Mouse (Mus musculus) CH12.LX (cell line): ENCODE measurements around the gene Tkt. TPM values are rescaled to one million over a fixed set of nuclear protein-coding genes. Genes with fewer than 3 reads are reported as not detected.
"Not testable (repeated sequence)": the region's sequence is repeated elsewhere in the genome, so short reads cannot be mapped to it uniquely, and the experiment has no call there.

Source experiments
- DNase-seq: peaks from one replicate; pipeline ENCODE4 v3.0.0-alpha.2; 2013; ENCODE audit errors: extremely low read depth
- H3K27ac ChIP-seq: 2 replicates; pipeline ENCODE4 v1.5.1; 2012; ENCODE audit warnings: low read depth, mild to moderate bottlenecking, control low read depth, moderate library complexity; ENCODE audit not compliant: insufficient read depth
- H3K27me3 ChIP-seq: replicated peaks from 2 replicates; pipeline ENCODE3; 2012; ENCODE audit warnings: inconsistent platforms
- H3K36me3 ChIP-seq, 2 experiments: replicated peaks in 1 of 2; 2 replicates each; pipeline versions ENCODE3 to v1.6.1; 2012; ENCODE audit warnings: inconsistent platforms in 1 of 2, low read length in 1 of 2, mild to moderate bottlenecking in 1 of 2, mixed read lengths in 1 of 2, moderate library complexity in 1 of 2; ENCODE audit not compliant: control insufficient read depth in 1 of 2, insufficient read depth in 1 of 2
- H3K4me1 ChIP-seq, 2 experiments: 2 replicates each; pipeline ENCODE4 v1.6.1; 2012; ENCODE audit warnings: inconsistent platforms in 1 of 2, moderate library complexity in 1 of 2; ENCODE audit not compliant: insufficient read depth in 2 of 2, control insufficient read depth in 1 of 2
- H3K4me2 ChIP-seq: 2 replicates; pipeline ENCODE4 v1.6.1; 2012; ENCODE audit warnings: low read depth, mild to moderate bottlenecking, control low read depth; ENCODE audit not compliant: poor library complexity, insufficient read depth, severe bottlenecking
- H3K4me3 ChIP-seq, 3 experiments: fragments of 150-350 bp in 1 of 3; sonication (generic) in 1 of 3; replicated peaks in 1 of 3; 2 replicates each; pipeline versions ENCODE3 to v1.5.1; 2011 to 2012; ENCODE audit warnings: low read depth in 2 of 3, low read length in 2 of 3, mild to moderate bottlenecking in 2 of 3, moderate library complexity in 2 of 3, control low read depth in 1 of 3, improper control_type of control experiment in 1 of 3, inconsistent platforms in 1 of 3, mixed read lengths in 1 of 3; ENCODE audit not compliant: poor library complexity in 1 of 3
- H3K79me2 ChIP-seq: replicated peaks from 2 replicates; pipeline ENCODE4 v1.6.1; 2012; ENCODE audit warnings: mild to moderate bottlenecking, moderate library complexity; ENCODE audit not compliant: control insufficient read depth, poor library complexity, insufficient read depth, severe bottlenecking; ENCODE audit errors: extremely low read depth
- H3K9ac ChIP-seq: 2 replicates; pipeline ENCODE4 v1.6.1; 2012; ENCODE audit warnings: low read depth, mild to moderate bottlenecking, control low read depth, moderate library complexity; ENCODE audit not compliant: insufficient read depth
- H3K9me3 ChIP-seq: replicated peaks from 2 replicates; pipeline ENCODE3; 2012; ENCODE audit warnings: low read length, inconsistent platforms, mixed read lengths
- BHLHE40 ChIP-seq: IDR thresholded peaks from 2 replicates; pipeline ENCODE4 v1.6.1; 2011; ENCODE audit warnings: mild to moderate bottlenecking, low read depth, low read length, improper control_type of control experiment
- CHD1 ChIP-seq: IDR thresholded peaks from 2 replicates; pipeline ENCODE4 v1.6.1; 2012; ENCODE audit warnings: low read depth, low read length, improper control_type of control experiment, inconsistent platforms
- CHD2 ChIP-seq: IDR thresholded peaks from 2 replicates; pipeline ENCODE4 v1.6.1; 2011; ENCODE audit warnings: low read length, improper control_type of control experiment
- CTCF ChIP-seq, 2 experiments: IDR thresholded peaks in 1 of 2; conservative IDR thresholded peaks in 1 of 2; 2 replicates each; pipeline ENCODE4 v1.5.1; 2011 to 2012; ENCODE audit warnings: low read depth in 2 of 2, low read length in 2 of 2, improper control_type of control experiment in 1 of 2, inconsistent platforms in 1 of 2, mild to moderate bottlenecking in 1 of 2, moderate library complexity in 1 of 2
- E2F4 ChIP-seq: IDR thresholded peaks from 2 replicates; pipeline ENCODE4 v1.6.1; 2011; ENCODE audit warnings: low read depth, low read length, improper control_type of control experiment; ENCODE audit not compliant: insufficient replicate concordance
- ELF1 ChIP-seq: IDR thresholded peaks from 2 replicates; pipeline ENCODE4 v1.6.1; 2014; ENCODE audit warnings: low read depth, mild to moderate bottlenecking, inconsistent platforms, low read length, improper control_type of control experiment
- EP300 ChIP-seq: IDR thresholded peaks from 2 replicates; pipeline ENCODE4 v1.6.1; 2011; ENCODE audit warnings: low read length, improper control_type of control experiment
- ETS1 ChIP-seq: conservative IDR thresholded peaks from 2 replicates; pipeline ENCODE4 v1.6.1; 2012; ENCODE audit warnings: low read depth, mild to moderate bottlenecking, inconsistent platforms, low read length, improper control_type of control experiment, moderate library complexity
- GABPA ChIP-seq: IDR thresholded peaks from 2 replicates; pipeline ENCODE4 v1.6.1; 2012; ENCODE audit warnings: low read depth, low read length, improper control_type of control experiment, inconsistent platforms; ENCODE audit not compliant: insufficient replicate concordance
- HCFC1 ChIP-seq: IDR thresholded peaks from 2 replicates; pipeline ENCODE4 v1.6.1; 2012; ENCODE audit warnings: low read depth, mild to moderate bottlenecking, inconsistent platforms, low read length, improper control_type of control experiment
- IRF4 ChIP-seq: IDR thresholded peaks from 2 replicates; pipeline ENCODE4 v1.6.1; 2014; ENCODE audit warnings: low read depth, mild to moderate bottlenecking, inconsistent platforms, low read length, improper control_type of control experiment
- JUN ChIP-seq: IDR thresholded peaks from 2 replicates; pipeline ENCODE4 v1.6.1; 2011; ENCODE audit warnings: low read depth, mild to moderate bottlenecking, low read length, improper control_type of control experiment, moderate library complexity; ENCODE audit not compliant: insufficient read depth
- JUND ChIP-seq: conservative IDR thresholded peaks from 2 replicates; pipeline ENCODE4 v1.6.1; 2011; ENCODE audit warnings: low read depth, low read length, improper control_type of control experiment
- KAT2A ChIP-seq: IDR thresholded peaks from 2 replicates; pipeline ENCODE4 v1.6.1; 2012; ENCODE audit warnings: low read length, improper control_type of control experiment, inconsistent platforms; ENCODE audit not compliant: insufficient replicate concordance
- MAX ChIP-seq: IDR thresholded peaks from 2 replicates; pipeline ENCODE4 v1.6.1; 2011; ENCODE audit warnings: low read length, improper control_type of control experiment
- MEF2A ChIP-seq: IDR thresholded peaks from 2 replicates; pipeline ENCODE4 v1.6.1; 2014; ENCODE audit warnings: low read depth, mild to moderate bottlenecking, inconsistent platforms, low read length, improper control_type of control experiment, borderline replicate concordance
- MXI1 ChIP-seq: IDR thresholded peaks from 2 replicates; pipeline ENCODE4 v1.6.1; 2011; ENCODE audit warnings: mild to moderate bottlenecking, low read depth, low read length, improper control_type of control experiment
- MYC ChIP-seq: IDR thresholded peaks from 2 replicates; pipeline ENCODE4 v1.6.1; 2011; ENCODE audit warnings: low read depth, mild to moderate bottlenecking, improper control_type of control experiment, low read length
- NELFE ChIP-seq: IDR thresholded peaks from 2 replicates; pipeline ENCODE4 v1.6.1; 2011; ENCODE audit warnings: low read depth, low read length, improper control_type of control experiment
- POLR2A ChIP-seq: IDR thresholded peaks from 2 replicates; pipeline ENCODE4 v1.6.1; 2011; ENCODE audit warnings: low read depth, mild to moderate bottlenecking, improper control_type of control experiment, low read length
- POLR2AphosphoS2 ChIP-seq: IDR thresholded peaks from 2 replicates; pipeline ENCODE4 v1.6.1; 2011; ENCODE audit warnings: low read depth, low read length, improper control_type of control experiment
- SIN3A ChIP-seq: IDR thresholded peaks from 2 replicates; pipeline ENCODE4 v1.6.1; 2012; ENCODE audit warnings: low read length, improper control_type of control experiment, inconsistent platforms
- TBP ChIP-seq: conservative IDR thresholded peaks from 2 replicates; pipeline ENCODE4 v1.6.1; 2011; ENCODE audit warnings: low read depth, low read length, improper control_type of control experiment
- TCF12 ChIP-seq: IDR thresholded peaks from 2 replicates; pipeline ENCODE4 v1.6.1; 2014; ENCODE audit warnings: low read depth, mild to moderate bottlenecking, inconsistent platforms, low read length, improper control_type of control experiment
- UBTF ChIP-seq: IDR thresholded peaks from 2 replicates; pipeline ENCODE4 v1.6.1; 2012; ENCODE audit warnings: low read depth, mild to moderate bottlenecking, inconsistent platforms, low read length, improper control_type of control experiment, moderate library complexity
- USF1 ChIP-seq: IDR thresholded peaks from 2 replicates; pipeline ENCODE4 v1.6.1; 2014; ENCODE audit warnings: low read depth, mild to moderate bottlenecking, inconsistent platforms, low read length, improper control_type of control experiment
- ZKSCAN1 ChIP-seq: IDR thresholded peaks from 2 replicates; pipeline ENCODE4 v1.6.1; 2012; ENCODE audit warnings: low read depth, inconsistent platforms, low read length, improper control_type of control experiment, borderline replicate concordance
- ZMIZ1 ChIP-seq: IDR thresholded peaks from 2 replicates; pipeline ENCODE4 v1.6.1; 2012; ENCODE audit warnings: low read depth, mild to moderate bottlenecking, inconsistent platforms, low read length, improper control_type of control experiment
- dilution Hi-C: fragments of 300-500 bp; cut with MboI; formaldehyde crosslinking; loops from 2 replicates; pipeline ENCODE4 v1.14.3; 2020; ENCODE audit warnings: low sequenced_read_pairs; ENCODE audit not compliant: extremely low pct_unique_long_range_greater_than_20kb, extremely low pct_ligation_motif_present
- in situ Hi-C: fragments of 300-500 bp; cut with MboI; formaldehyde crosslinking; loops from 3 replicates; pipeline ENCODE4 v1.14.3; 2019; ENCODE audit warnings: low sequenced_read_pairs, low pct_ligation_motif_present, low pct_unique_long_range_greater_than_20kb, mixed read lengths
- polyA plus RNA-seq: library from polyadenylated mRNA; unstranded; fragments of >175 nt; gene quantifications from 2 replicates; pipeline ENCODE4 v1.2.1, GENCODE M21; 2012; ENCODE audit warnings: low read depth; ENCODE audit not compliant: insufficient read length
- total RNA-seq, 2 experiments: library from RNA; depleted of rRNA; stranded (reverse); fragments of 300-350 nt in 1 of 2; fragments of >200 nt in 1 of 2; gene quantifications; 2 replicates each; pipeline ENCODE4 v1.2.3; 2012 to 2014

Tkt gene
- total and polyA plus RNA-seq, 3 experiments, result 450 to 837 (median 456) TPM

- H3K79me2 ChIP-seq, dilution Hi-C loops, H3K4me3 ChIP-seq, H3K9me3 ChIP-seq, DNase-seq, H3K36me3 ChIP-seq, in situ Hi-C loops, H3K4me2 ChIP-seq, H3K27me3 ChIP-seq, H3K27ac ChIP-seq, H3K9ac ChIP-seq: not testable (repeated sequence)
- peak in 1 of 2 experiments; percentile 35; a peak in 1 of 4 replicates for TF ChIP-seq CTCF (conservative IDR thresholded peaks at IDR 0.05 in 1 of 2, IDR thresholded peaks at IDR 0.05 in 1 of 2; ENCODE audit: low read depth in 2 of 2, low read length in 2 of 2)
- H3K4me1 ChIP-seq, result peaks cover 17 to 23% of the 10 kb centered on the region in 2 experiments
Observed at GRCm38 (mm10) chr14:30543331-30543730, 4.8 kb upstream of the Tkt start.

- peaks cover 0 to 19% of the 10 kb centered on the region in 2 experiments for H3K36me3 ChIP-seq
- H3K27ac ChIP-seq, result peak overlapping the region; percentile 81
- DNase-seq, result peak; percentile 90
- H3K9ac ChIP-seq, result peak overlapping the region; percentile 92
- peak overlapping the region; percentile 78 to 97 (median 94) for H3K4me3 ChIP-seq
- H3K9me3 ChIP-seq, result no peaks in the 10 kb centered on the region
- peak; percentile 84 for TF ChIP-seq TBP
- no peak for TF ChIP-seq MEF2A
- no peak for TF ChIP-seq JUND
- TF ChIP-seq CHD1, result no peak
- peak; percentile 98 for TF ChIP-seq POLR2A
- TF ChIP-seq E2F4, result no peak
- TF ChIP-seq MYC, result peak; percentile 54; the same call in 1 of the 2 replicates
- TF ChIP-seq TCF12, result peak; percentile 84
- TF ChIP-seq CTCF (conservative IDR thresholded peaks at IDR 0.05 in 1 of 2, IDR thresholded peaks at IDR 0.05 in 1 of 2; ENCODE audit: low read depth in 2 of 2, low read length in 2 of 2), result no peak
- no peak for TF ChIP-seq ETS1
- TF ChIP-seq IRF4, result peak; percentile 12; the same call in 1 of the 2 replicates
- TF ChIP-seq KAT2A, result no peak
- peak; percentile 86 for TF ChIP-seq MAX
- TF ChIP-seq USF1, result no peak
- TF ChIP-seq SIN3A, result peak; percentile 57
- TF ChIP-seq ZMIZ1, result peak; percentile 97
- peak; percentile 85 for TF ChIP-seq UBTF
- TF ChIP-seq ELF1, result peak; percentile 64
- peak; percentile 89 for TF ChIP-seq MXI1
- TF ChIP-seq HCFC1, result no peak
- TF ChIP-seq GABPA, result no peak
- TF ChIP-seq ZKSCAN1, result no peak
- peak; percentile 47; the same call in 1 of the 2 replicates for TF ChIP-seq BHLHE40
- peak; percentile 88; the same call in 1 of the 2 replicates for TF ChIP-seq POLR2AphosphoS2
- TF ChIP-seq JUN, result no peak
- TF ChIP-seq EP300, result peak; percentile 23; the same call in 1 of the 2 replicates
- peak; percentile 94 for TF ChIP-seq NELFE
- peak; percentile 79; the same call in 1 of the 2 replicates for TF ChIP-seq CHD2
- dilution Hi-C loops, result no loop called here
- in situ Hi-C loops, result no loop called here
- H3K4me1 ChIP-seq, result peaks cover 17 to 53% of the 10 kb centered on the region in 2 experiments
- H3K79me2 ChIP-seq, result peaks cover 48% of the 10 kb centered on the region
- peak overlapping the region; percentile 96 for H3K4me2 ChIP-seq
- no peaks in the 10 kb centered on the region for H3K27me3 ChIP-seq
Observed at GRCm38 (mm10) chr14:30548965-30549776, 1.0 kb downstream of the Tkt start.
